In genomic region chr17:75158385-75158784, GRCm38 (mm10) we compare ENCODE assay signal across 24 mouse cellular contexts.
"Had no signal": no experiment of that assay in that cellular context is flagged by ENCODE, and none has a peak within 500 bp of the region (broad histone marks: within the 10 kb centered on the region; RNA-seq: fewer than 3 reads in every experiment).

No protein-coding gene starts in this region.

- DNase-seq: gastrocnemius, postnatal 14 days; gastrocnemius, postnatal 36 days; heart, adult 18-20 months; heart, postnatal 14 days; heart, postnatal 36 days; kidney, adult 11 months; kidney, adult 2 months; kidney, adult 9 months; kidney, postnatal 14 days; kidney, postnatal 36 days; liver had no signal

- H3K36me3 ChIP-seq: heart, embryonic 13.5 days; heart, embryonic 15.5 days; hindbrain, embryonic 13.5 days; hindbrain, embryonic 15.5 days; kidney, embryonic 15.5 days; limb, embryonic 10.5 days had no signal

- H3K27me3 ChIP-seq: heart, embryonic 13.5 days; heart, embryonic 15.5 days; hindbrain, embryonic 13.5 days; hindbrain, embryonic 15.5 days; kidney, embryonic 15.5 days; limb, embryonic 12.5 days had no signal

- ATAC-seq: hindbrain, postnatal 0 days; intestine, embryonic 16.5 days had no signal

- H3K4me3 ChIP-seq: heart, embryonic 13.5 days; heart, embryonic 15.5 days; hindbrain, embryonic 13.5 days; hindbrain, embryonic 15.5 days; kidney, embryonic 15.5 days; left cerebral cortex, adult 2 months; limb, embryonic 10.5 days; limb, embryonic 12.5 days had no signal

- H3K4me2 ChIP-seq: heart, embryonic 11.5 days; heart, embryonic 13.5 days; heart, embryonic 15.5 days; hindbrain, embryonic 13.5 days; hindbrain, embryonic 15.5 days; kidney, embryonic 15.5 days; limb, embryonic 12.5 days; liver, embryonic 11.5 days had no signal

- H3K27ac ChIP-seq: heart, embryonic 13.5 days; heart, embryonic 15.5 days; hindbrain, embryonic 13.5 days; hindbrain, embryonic 15.5 days; hindbrain, postnatal 0 days; kidney, embryonic 15.5 days; kidney, postnatal 0 days; left cerebral cortex, adult 2 months; limb, embryonic 10.5 days; limb, embryonic 12.5 days had no signal

- H3K9ac ChIP-seq: heart, embryonic 13.5 days; heart, embryonic 15.5 days; hindbrain, embryonic 13.5 days; hindbrain, embryonic 15.5 days; kidney, embryonic 15.5 days; limb, embryonic 12.5 days had no signal

- H3K9me3 ChIP-seq: heart, embryonic 13.5 days; heart, embryonic 15.5 days; hindbrain, embryonic 13.5 days; hindbrain, embryonic 15.5 days; kidney, embryonic 15.5 days; limb, embryonic 10.5 days; limb, embryonic 12.5 days had no signal

- H3K4me1 ChIP-seq: hindbrain, embryonic 13.5 days; hindbrain, embryonic 15.5 days; limb, embryonic 10.5 days had no signal
